Mouse (Mus musculus): ENCODE results near the gene Prkci. TPM values are rescaled to one million over a fixed set of nuclear protein-coding genes. Genes with fewer than 3 reads are reported as not detected.

Gene Prkci
- total RNA-seq, 1 experiment: 95.2 TPM

DNA sequence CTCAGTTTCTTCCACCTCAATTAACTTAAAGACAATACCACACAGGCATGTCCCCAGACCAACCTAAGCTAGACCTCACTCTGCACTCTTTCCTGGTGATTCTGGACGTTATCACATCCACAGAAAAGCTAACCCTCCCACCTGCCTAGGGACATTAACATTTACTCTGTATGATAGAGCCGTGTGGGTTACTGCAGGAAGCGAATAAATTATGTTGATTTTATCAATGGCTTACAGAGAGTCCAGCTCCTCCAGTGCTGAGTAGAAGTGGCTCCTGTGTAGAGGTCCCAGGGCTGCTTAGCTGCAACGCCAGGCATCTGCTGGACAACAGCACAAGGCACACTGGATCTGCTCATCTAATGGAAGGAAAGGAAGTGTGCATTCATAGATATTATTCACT lies 22.1 kb downstream of the Prkci start:
- Histone ChIP-seq H3K27ac (ENCODE audit: insufficient read depth, low read depth, low read length, poor library complexity, severe bottlenecking) (peak overlapping the region; percentile 94), H3K4me1 (ENCODE audit: control insufficient read depth in 2 of 2, insufficient read depth in 2 of 2, low read length in 2 of 2, poor library complexity in 1 of 2) (peaks cover 9 to 25% of the 10 kb centered on the region in 2 experiments), H3K36me3 (ENCODE audit: control insufficient read depth, insufficient read depth, low read length, poor library complexity, severe bottlenecking) (peaks cover 2% of the 10 kb centered on the region; the same call in 1 of the 2 replicates), H3K9ac (ENCODE audit: insufficient read depth, low read depth, low read length, poor library complexity, severe bottlenecking) (no peak overlapping the region), H3K4me3 (ENCODE audit: insufficient read depth in 1 of 2, low read depth in 1 of 2, low read length in 2 of 2, poor library complexity in 1 of 2, severe bottlenecking in 1 of 2) (0 out of 4 replicates have a peak overlapping the region, but pooled peaks of 1 of the 2 experiments have one; percentile 0), H3K9me3 (ENCODE audit: control insufficient read depth, insufficient read depth, low read depth, low read length) (no peaks in the 10 kb centered on the region)
- in situ Hi-C loops (cut with MboI; ENCODE audit: low sequenced_read_pairs in 2 of 2, unreplicated experiment in 2 of 2): no loop called here
- TF ChIP-seq MAFK (IDR thresholded peaks at IDR 0.05; ENCODE audit: insufficient read depth, low read depth, low read length) (no peak), CHD2 (IDR thresholded peaks at IDR 0.05; ENCODE audit: low read depth, low read length) (0 out of 2 replicates have a peak, but pooled peaks have one; percentile 14), ZC3H11A (IDR thresholded peaks at IDR 0.05; ENCODE audit: borderline replicate concordance, low read depth, low read length) (no peak), ZNF384 (IDR thresholded peaks at IDR 0.05; ENCODE audit: low read depth, low read length) (no peak), HCFC1 (IDR thresholded peaks at IDR 0.05; ENCODE audit: borderline replicate concordance, insufficient read depth, low read length) (no peak)
- no peak for DNase-seq (ENCODE audit: low read depth, low spot score)

DNA sequence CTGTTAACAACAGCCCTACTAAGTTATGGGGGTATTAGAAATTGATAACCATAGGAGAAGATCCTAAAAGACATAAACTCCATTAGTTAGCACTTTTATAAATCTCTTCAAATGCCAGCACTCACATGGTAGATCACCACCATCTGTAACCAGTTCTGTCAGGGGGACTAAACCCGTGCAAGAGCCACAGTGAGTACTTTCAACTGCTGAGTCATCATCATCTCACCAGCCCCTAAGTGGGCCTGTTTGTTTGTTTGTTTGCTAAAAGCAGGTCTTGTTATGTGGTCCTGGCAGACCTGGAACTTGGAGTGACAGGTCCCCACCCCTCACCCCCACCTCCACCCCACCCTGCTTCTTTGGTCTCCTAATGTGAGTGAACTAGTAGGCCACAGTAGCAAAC lies 23.7 kb downstream of the Prkci start:
- in situ Hi-C loops (cut with MboI; ENCODE audit: low sequenced_read_pairs in 2 of 2, unreplicated experiment in 2 of 2): no loop called here
- DNase-seq (ENCODE audit: low read depth, low spot score): no peak
- TF ChIP-seq ZNF384 (IDR thresholded peaks at IDR 0.05; ENCODE audit: low read depth, low read length) (no peak), MAFK (IDR thresholded peaks at IDR 0.05; ENCODE audit: insufficient read depth, low read depth, low read length) (peak; percentile 75)
- Histone ChIP-seq H3K4me1 (ENCODE audit: control insufficient read depth in 2 of 2, insufficient read depth in 2 of 2, low read length in 2 of 2, poor library complexity in 1 of 2) (peaks cover 15 to 23% of the 10 kb centered on the region in 2 experiments), H3K27ac (ENCODE audit: insufficient read depth, low read depth, low read length, poor library complexity, severe bottlenecking) (peak overlapping the region; percentile 77; the same call in 1 of the 2 replicates), H3K9ac (ENCODE audit: insufficient read depth, low read depth, low read length, poor library complexity, severe bottlenecking) (no peak overlapping the region), H3K9me3 (ENCODE audit: control insufficient read depth, insufficient read depth, low read depth, low read length) (no peaks in the 10 kb centered on the region), H3K36me3 (ENCODE audit: control insufficient read depth, insufficient read depth, low read length, poor library complexity, severe bottlenecking) (peaks cover 9% of the 10 kb centered on the region; the same call in 1 of the 2 replicates), H3K4me3 (ENCODE audit: insufficient read depth in 1 of 2, low read depth in 1 of 2, low read length in 2 of 2, poor library complexity in 1 of 2, severe bottlenecking in 1 of 2) (no peak overlapping the region)

DNA sequence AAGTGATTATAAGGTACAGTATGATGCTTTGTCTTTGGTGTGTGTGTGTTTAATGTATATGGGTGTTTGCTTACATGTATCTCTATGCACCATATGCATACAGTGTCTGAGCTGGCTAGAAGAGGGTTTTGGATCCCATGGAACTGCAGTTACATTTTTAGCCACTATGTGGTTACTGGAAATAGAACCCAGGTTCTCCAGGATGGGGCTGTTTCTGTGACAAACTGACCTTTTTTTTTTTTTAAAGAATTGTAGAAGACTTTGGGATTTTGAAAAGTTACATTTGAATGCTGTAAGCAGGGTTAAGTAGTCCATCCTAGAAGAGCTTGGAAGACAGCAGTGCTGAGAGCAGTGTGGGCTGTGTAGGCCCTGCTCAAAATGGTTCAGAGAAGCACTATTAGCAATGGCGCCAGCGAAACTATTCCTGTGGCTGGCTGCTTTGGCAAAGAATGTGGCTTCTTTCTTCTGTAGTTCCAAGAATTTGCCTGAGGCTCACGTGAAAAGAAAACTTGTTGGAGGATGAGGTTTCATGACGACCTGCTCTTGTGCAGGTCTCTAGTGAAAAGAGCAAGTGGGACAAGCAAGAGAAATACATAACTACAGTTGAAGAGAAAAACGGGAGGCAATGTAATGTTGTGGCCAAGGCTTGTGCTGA lies 24.4 kb downstream of the Prkci start:
- peaks cover 19% of the 10 kb centered on the region in 2 experiments for H3K4me1 ChIP-seq (ENCODE audit: control insufficient read depth in 2 of 2, insufficient read depth in 2 of 2, low read length in 2 of 2, poor library complexity in 1 of 2)
- DNase-seq (ENCODE audit: low read depth, low spot score): no peak

DNA sequence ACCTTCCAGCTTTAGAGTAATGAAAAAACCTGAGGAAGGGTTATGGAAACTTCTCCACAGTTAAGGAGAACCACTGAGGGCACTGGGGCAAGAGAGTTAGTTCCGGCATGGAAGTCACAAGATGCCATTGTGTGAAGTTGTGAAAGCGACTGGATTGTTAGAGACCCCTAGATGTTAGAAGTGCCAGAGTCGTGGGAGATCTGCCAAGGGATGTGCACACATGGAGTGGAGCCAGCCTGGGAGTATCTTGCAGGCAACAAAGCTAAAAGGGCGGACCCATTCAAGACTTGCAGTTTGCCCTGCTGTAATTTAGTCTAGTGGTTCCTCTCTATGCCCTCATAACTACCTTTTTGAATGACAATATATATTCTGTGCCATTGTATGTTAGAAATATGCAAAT lies 25.1 kb downstream of the Prkci start:
- no peak overlapping the region for H3K4me3 ChIP-seq (ENCODE audit: insufficient read depth in 1 of 2, low read depth in 1 of 2, low read length in 2 of 2, poor library complexity in 1 of 2, severe bottlenecking in 1 of 2)
- H3K9ac ChIP-seq (ENCODE audit: insufficient read depth, low read depth, low read length, poor library complexity, severe bottlenecking): no peak overlapping the region
- H3K4me1 ChIP-seq (ENCODE audit: control insufficient read depth in 2 of 2, insufficient read depth in 2 of 2, low read length in 2 of 2, poor library complexity in 1 of 2): peaks cover 19% of the 10 kb centered on the region in 2 experiments
- peaks cover 11% of the 10 kb centered on the region; the same call in 1 of the 2 replicates for H3K36me3 ChIP-seq (ENCODE audit: control insufficient read depth, insufficient read depth, low read length, poor library complexity, severe bottlenecking)
- TF ChIP-seq ZC3H11A (IDR thresholded peaks at IDR 0.05; ENCODE audit: borderline replicate concordance, low read depth, low read length): no peak
- no peak for TF ChIP-seq ZNF384 (IDR thresholded peaks at IDR 0.05; ENCODE audit: low read depth, low read length)
- no peak for TF ChIP-seq MAFK (IDR thresholded peaks at IDR 0.05; ENCODE audit: insufficient read depth, low read depth, low read length)
- no peak for TF ChIP-seq HCFC1 (IDR thresholded peaks at IDR 0.05; ENCODE audit: borderline replicate concordance, insufficient read depth, low read length)
- TF ChIP-seq CHD2 (IDR thresholded peaks at IDR 0.05; ENCODE audit: low read depth, low read length): no peak
- in situ Hi-C loops (cut with MboI; ENCODE audit: low sequenced_read_pairs in 2 of 2, unreplicated experiment in 2 of 2): no loop called here
- H3K27ac ChIP-seq (ENCODE audit: insufficient read depth, low read depth, low read length, poor library complexity, severe bottlenecking): no peak overlapping the region
- no peaks in the 10 kb centered on the region for H3K9me3 ChIP-seq (ENCODE audit: control insufficient read depth, insufficient read depth, low read depth, low read length)
- DNase-seq (ENCODE audit: low read depth, low spot score): no peak

More for the DNA sequence above, 24.4 kb downstream of the Prkci start:
- peak overlapping the region; percentile 71; the same call in 1 of the 2 replicates for H3K27ac ChIP-seq (ENCODE audit: insufficient read depth, low read depth, low read length, poor library complexity, severe bottlenecking)
- no peak overlapping the region for H3K9ac ChIP-seq (ENCODE audit: insufficient read depth, low read depth, low read length, poor library complexity, severe bottlenecking)
- in situ Hi-C loops (cut with MboI; ENCODE audit: low sequenced_read_pairs in 2 of 2, unreplicated experiment in 2 of 2): no loop called here
- H3K36me3 ChIP-seq (ENCODE audit: control insufficient read depth, insufficient read depth, low read length, poor library complexity, severe bottlenecking): peaks cover 11% of the 10 kb centered on the region; the same call in 1 of the 2 replicates
- H3K9me3 ChIP-seq (ENCODE audit: control insufficient read depth, insufficient read depth, low read depth, low read length): no peaks in the 10 kb centered on the region
- TF ChIP-seq ZC3H11A (IDR thresholded peaks at IDR 0.05; ENCODE audit: borderline replicate concordance, low read depth, low read length) (no peak), MAFK (IDR thresholded peaks at IDR 0.05; ENCODE audit: insufficient read depth, low read depth, low read length) (no peak), ZNF384 (IDR thresholded peaks at IDR 0.05; ENCODE audit: low read depth, low read length) (peak; percentile 57; the same call in 1 of the 2 replicates)
- no peak overlapping the region for H3K4me3 ChIP-seq (ENCODE audit: insufficient read depth in 1 of 2, low read depth in 1 of 2, low read length in 2 of 2, poor library complexity in 1 of 2, severe bottlenecking in 1 of 2)

Data from ES-E14 (cell line).